Mouse (Mus musculus) adrenal gland, adult 8-10 months (tissue): ENCODE data around the gene Spag5. TPM values are rescaled to one million over a fixed set of nuclear protein-coding genes. Genes with fewer than 3 reads are reported as not detected.
A peak's percentile ranks its signal among the peaks of the same experiment; 100 is the strongest.
"Not testable (repeated sequence)": the region's sequence is repeated elsewhere in the genome, so short reads cannot be mapped to it uniquely, and the experiment has no call there.

Source experiments
- DNase-seq: peaks from one replicate; pipeline ENCODE4 v3.0.0; 2022
- total RNA-seq, 4 experiments: library from RNA; stranded (reverse); gene quantifications; 2 replicates each; pipeline ENCODE4 v1.2.4; 2022

The Spag5 gene
- 1 to 10 TPM; 5.1 to 8.3 (median 6.9) TPM for total RNA-seq

DNA sequence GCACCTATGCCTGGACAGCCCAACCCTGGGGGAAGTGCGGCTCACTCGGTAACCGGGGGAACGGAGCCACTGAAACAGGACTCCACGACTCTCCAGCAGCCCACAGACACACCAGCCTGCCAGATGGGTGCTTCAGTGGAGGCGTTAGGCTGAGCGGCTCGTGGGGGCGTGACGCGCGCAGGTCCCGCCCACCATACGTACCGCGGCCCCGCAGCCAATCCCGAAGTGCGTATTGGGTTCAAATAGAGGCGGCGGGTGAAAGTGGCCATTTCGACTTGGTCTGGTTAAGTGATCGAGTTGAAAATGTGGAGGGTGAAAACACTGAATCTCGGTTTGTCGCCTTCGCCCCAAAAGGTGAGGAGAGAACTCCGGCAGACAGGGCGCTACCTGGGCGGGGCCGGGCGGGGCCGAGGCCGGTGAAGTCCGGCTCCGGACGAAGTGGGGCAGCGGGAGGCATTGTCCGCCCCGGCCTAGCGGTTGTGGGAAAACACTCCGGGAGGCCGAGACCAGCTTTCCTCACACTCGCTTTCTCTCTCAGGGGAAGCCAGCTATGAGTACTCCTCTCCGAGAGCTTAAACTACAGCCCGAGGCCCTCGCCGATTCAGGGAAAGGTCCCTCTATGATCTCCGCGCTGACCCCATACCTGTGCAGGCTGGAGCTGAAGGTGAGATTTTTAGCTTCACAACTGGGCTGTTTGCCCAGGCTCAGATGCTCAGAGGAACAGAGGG is at the start of gene Spag5:
Spag5 (plus strand) TSS at position 173 of the 728 bp plus-strand sequence.
- DNase-seq: peak; percentile 85

DNA sequence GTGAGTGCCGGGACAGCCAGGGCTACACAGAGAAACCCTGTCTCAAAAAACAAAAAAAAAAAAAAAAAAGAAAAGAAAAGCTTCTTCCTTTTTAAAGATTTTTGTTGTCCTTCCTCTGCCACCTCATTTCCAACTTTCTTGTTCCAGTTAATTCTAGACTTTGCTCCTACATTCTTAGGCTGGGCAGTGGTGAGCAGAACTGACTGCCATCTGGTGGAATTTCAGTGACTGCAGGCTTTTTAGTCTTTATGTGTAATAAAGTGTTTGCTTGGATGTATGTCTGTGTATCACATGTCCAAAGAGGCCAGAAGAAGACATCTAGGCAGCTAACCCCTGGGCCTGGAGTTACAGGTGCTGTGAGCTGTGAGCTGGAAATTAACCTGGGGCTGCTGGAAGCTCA is 44.7 kb upstream of the Spag5 start:
- no peak for DNase-seq

- no peak for DNase-seq
Observed at GRCm38 (mm10) chr11:78260489-78261258, 40.7 kb upstream of the Spag5 start.

- DNase-seq: peak; percentile 90
Observed at GRCm38 (mm10) chr11:78261380-78262352, 39.7 kb upstream of the Spag5 start, which contains the start of gene 2610507B11Rik. Gene 2610507B11Rik, plus strand, starts transcription at chr11:78261752.

DNA sequence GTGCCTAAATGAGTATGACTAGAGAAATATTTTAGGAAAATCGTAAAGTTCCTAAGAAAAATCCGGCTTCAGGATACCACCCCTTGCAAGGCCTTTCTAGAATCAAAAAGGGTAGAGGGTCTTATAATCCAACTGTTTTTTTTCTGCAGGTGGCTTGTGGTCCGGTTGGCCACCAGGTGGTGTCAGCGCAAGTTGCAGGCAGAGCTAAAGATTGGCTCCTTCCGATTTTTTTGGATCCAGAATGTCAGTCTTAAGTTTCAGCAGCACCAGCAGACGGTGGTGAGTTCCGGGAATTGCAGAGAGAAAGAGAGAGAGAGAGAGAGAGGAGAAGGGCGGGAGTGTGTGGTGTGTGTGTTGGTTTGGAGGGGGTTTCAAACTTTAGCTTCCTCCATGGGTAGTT is 38.8 kb upstream of the Spag5 start:
- peak; percentile 29 for DNase-seq

- no peak for DNase-seq
Observed at GRCm38 (mm10) chr11:78265571-78265970, 35.8 kb upstream of the Spag5 start.

DNA sequence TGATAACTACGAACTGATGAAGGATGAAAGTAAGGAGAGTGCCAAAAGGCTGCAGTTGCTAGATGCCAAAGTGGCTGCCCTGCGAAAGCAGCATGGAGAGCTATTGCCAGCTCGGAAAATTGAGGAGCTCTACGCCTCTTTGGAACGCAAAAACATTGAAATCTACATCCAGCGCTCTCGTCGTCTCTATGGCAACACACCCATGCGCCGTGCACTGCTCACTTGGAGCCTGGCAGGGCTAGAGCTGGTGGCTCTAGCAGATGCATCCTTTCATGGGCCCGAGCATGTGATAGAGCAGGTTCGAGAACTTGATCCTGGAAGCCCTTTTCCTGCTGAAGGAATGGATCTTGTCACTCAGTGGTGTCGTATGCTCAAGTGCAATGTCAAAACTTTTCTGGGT is 29.3 kb upstream of the Spag5 start:
- no peak for DNase-seq

GRCm38 (mm10) chr11:78275596-78275995 is 25.7 kb upstream of the Spag5 start:
- DNase-seq: no peak

DNA sequence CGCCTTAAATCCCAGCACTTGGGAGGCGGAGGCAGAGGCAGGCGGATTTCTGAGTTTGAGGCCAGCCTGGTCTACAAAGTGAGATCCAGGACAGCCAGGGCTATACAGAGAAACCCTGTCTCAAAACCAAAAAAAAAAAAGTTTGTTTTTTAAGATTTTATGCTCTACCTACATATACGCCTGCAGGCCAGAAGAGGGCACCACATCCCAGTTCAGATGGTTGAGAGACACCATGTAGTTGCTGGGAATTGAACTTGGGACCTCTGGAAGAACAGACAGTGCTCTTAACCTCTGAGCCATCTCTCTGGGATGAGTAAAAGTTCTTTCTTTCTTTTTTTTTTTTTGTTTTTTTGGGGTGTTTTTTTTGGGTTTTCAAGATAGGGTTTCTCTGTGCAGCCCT is 25.2 kb upstream of the Spag5 start:
- not testable (repeated sequence) for DNase-seq

- no peak for DNase-seq
Observed at GRCm38 (mm10) chr11:78278853-78279252, 22.5 kb upstream of the Spag5 start.

DNA sequence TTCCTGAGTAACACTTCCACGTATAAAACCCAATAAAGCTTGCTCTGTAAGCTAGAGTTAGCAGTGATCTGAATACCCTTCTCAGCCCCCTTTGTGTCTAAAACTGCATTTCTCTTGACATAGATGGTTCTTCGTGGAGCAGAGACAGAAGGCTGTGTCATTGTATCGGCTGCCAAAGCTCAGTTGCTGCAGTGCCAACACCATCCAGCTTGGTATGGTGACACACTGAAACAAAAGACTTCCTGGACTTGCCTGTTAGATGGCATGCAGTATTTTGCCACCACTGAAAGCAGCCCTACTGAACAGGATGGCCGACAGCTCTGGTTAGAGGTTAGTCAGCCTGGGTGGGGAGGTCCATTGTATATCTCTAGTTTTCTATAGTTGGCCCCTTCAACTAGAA is 21.7 kb upstream of the Spag5 start:
- DNase-seq: no peak

DNA sequence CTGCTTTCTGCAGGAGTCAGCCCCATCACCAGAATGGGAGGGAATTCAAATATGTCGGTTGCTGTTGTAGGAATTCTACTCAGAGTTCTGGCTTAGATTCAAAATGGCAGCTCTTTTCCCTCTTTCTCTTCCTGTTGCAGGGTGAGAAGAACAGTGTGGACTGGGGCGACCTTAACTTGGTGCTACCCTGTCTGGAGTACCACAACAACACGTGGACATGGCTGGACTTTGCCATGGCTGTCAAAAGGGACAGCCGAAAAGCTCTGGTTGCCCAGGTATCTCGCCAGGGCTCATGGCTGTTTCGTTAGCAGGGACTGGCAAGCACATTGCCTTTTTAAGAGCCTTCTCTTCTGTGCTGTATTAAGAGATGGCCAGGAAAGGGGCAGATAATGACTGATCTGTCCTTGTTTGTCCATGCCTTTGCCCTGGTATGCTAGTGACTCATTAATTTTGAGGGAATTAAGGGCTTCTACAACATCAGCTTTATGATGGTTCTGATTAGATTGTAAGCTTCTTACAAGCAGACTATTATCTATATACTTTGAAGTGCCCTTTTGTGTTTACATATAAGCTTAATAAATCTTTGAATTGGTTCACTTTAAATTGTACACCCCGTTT is 12.1 kb upstream of the Spag5 start:
- no peak for DNase-seq

- DNase-seq: no peak
Observed at GRCm38 (mm10) chr11:78290654-78291053, 10.7 kb upstream of the Spag5 start, which contains the start of gene BC030499. Gene BC030499, plus strand, starts transcription at chr11:78290841.

GRCm38 (mm10) chr11:78294585-78294984 is 6.7 kb upstream of the Spag5 start:
- DNase-seq: no peak

DNA sequence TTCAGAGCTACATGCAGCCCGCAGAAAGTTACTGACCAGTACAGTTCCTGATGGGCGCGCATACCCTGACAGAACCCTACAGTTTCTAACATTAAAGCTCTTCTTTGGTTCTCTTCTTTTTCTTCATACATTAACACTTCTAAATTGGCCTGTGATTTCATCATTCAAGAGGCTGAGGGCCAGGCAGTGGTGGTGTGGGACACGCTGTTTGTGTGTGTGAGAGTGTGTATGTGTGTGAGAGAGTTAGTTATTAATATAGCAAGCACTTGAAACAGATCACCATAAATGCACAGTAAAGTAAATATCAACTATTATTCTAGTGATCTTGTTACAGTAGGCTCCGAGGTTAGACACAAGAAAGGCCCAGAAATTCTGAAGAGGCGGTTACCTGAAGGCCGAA is 412 bp upstream of the Spag5 start:
- DNase-seq: no peak

- DNase-seq: peak; percentile 55
Observed at GRCm38 (mm10) chr11:78305272-78305671, 3.9 kb downstream of the Spag5 start.

GRCm38 (mm10) chr11:78310861-78311511 is 9.7 kb downstream of the Spag5 start:
- peak; percentile 57 for DNase-seq

DNA sequence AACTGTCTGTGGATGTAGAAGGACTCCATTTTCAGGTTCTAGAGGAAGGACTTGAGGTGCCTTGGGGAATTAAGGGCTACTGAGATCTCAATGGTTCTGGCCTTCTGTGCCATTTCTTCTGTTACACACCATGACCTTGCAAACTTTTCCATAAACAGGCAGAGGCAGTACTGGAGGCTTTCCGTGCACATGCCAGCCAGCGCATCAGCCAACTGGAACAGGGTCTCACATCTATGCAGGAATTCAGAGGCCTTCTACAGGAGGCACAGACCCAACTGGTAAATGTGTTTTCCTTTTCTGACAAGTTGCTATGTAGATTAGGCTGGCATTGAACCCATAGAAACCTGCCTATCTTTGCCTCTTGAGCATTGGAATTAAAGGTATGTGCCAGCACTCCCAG is 12.3 kb downstream of the Spag5 start:
- no peak for DNase-seq

GRCm38 (mm10) chr11:78318411-78318810 is 17.1 kb downstream of the Spag5 start:
- no peak for DNase-seq

DNA sequence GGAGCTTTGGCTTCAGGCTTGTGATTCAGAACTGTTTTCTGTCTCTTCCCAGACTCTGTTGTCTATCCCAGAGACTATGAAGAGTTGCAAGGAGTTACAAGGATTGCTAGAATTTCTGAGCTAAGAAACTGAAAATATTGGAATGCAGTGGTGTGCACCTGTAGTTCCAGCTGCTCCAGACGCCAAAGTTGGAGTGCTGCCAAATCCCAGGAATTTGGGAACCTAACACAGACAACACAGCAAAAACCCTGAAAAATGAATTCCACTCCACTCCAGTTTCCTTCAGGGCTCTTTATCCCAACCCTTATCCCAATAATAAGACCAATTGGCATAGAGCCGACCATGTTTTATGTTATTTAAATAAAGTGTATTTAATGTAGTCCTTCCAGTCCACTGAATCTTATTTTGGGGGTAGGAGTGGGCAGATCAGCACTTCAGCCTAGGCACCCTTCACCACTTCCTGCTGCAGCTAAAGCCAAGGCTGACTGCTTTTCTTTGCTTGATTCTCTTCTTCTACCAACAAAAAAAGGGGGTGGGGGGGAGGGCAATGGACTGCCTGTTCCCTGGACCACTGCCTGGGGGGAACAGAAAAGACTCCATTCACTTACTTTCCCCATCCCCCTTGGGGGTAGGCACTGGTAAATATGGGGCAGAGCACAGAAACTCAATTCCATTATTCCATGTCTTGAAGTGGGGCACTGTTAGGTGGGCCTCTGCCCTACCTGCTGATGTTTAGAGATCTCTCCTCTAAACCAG is 20.9 kb downstream of the Spag5 start:
- no peak for DNase-seq

DNA sequence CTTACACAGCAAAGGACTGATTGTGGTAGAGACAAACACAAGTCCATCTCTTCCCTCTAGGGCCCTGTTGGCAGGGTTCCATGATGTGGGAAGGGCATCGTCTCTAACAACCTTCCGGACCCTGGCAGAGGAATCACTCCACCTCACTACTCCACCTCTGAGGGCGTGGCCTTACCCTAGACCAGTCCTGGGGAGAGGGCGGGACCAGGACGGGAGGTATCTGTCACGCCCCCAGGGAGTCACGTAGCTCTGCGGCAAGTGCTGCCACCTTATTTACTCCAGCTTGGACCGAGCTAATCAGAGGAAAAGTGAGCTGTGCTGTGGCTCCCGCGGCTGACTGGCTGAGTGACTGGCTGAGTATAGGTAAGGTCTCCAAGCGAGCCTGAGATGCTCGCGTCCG is 21.5 kb downstream of the Spag5 start, which contains the start of gene Aldoc:
Aldoc (plus strand) TSS at position 109 of the 400 bp plus-strand sequence.
- DNase-seq: peak; percentile 89
